Mouse (Mus musculus): ENCODE measurements around the gene Dpp7. TPM values are rescaled to one million over a fixed set of nuclear protein-coding genes. Genes with fewer than 3 reads are reported as not detected.
A peak's percentile ranks its signal among the peaks of the same experiment; 100 is the strongest.

Dpp7 gene
- polyA plus RNA-seq (2015; fragmentation: Nextera tagmentation; extraction: Ambion mirVana) = 8.7 and 9.1 TPM in 2 replicates

DNA sequence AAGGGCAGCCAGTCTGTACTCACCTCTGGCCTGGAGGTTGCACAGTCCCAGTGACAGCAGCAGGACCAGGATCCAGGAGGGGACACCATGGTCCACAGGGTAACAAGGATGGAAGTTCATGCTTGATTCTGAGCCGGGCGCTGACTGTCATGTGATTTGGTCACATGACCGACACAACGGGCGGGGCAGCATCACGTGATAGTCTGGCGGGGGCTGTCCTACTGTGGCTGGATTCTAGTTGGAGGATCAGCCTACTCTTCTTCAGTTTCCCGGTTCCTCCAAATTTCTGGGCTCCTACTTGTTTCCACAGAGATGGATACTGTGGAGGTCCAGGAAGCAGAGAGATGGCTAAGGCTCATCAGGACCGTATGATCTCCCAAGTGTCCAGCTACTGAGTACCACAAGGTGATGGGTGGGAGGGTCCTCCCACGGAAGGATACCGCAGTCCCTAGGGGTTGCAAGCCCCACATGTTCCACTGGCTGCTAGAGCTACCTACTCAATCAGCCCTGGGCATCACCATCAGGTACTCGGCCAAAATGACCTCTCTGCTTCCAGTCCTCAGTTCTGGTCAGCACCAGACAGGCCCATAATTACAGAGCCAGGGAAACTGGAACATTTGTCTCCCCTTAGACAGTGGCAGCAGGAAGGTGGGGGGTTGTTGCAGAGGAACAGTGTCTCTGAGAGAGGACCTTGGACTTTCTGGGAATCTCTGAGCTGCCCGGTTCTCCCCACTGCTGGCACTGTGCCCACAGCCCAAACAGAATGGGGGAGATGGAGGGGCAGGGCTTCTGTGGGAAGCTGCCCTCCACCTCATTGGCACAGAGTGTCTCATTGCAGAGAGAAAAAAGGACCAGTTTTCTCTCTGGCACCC lies at the start of gene Dpp7:
Gene Dpp7 (minus strand): TSS at position 152 of the 872 bp plus-strand sequence.
- peak; percentile 74 for DNase-seq (ENCODE audit: low spot score)

DNA sequence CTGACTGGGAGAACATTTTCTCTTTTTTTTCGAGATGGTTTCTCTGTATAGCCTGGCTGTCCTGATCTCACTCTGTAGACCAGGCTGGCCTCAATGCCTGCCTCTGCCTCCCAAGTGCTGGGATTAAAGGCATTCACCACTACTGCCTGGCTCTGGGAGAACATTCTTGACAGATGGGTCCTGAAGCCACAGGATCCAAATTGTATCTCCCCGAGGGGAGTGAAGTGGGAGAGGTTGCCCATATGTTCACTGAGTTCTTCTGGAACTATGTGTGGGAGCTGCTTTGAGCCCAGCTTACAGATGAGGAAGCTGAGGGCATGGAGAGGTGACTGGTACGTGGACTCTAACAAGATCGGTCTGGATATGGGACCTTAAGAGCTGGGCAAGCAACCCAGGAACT lies 47.8 kb upstream of the Dpp7 start:
- DNase-seq (ENCODE audit: low spot score) = no peak

GRCm38 (mm10) chr2:25402972-25403601 lies 46.9 kb upstream of the Dpp7 start:
- DNase-seq (ENCODE audit: low spot score) = no peak

DNA sequence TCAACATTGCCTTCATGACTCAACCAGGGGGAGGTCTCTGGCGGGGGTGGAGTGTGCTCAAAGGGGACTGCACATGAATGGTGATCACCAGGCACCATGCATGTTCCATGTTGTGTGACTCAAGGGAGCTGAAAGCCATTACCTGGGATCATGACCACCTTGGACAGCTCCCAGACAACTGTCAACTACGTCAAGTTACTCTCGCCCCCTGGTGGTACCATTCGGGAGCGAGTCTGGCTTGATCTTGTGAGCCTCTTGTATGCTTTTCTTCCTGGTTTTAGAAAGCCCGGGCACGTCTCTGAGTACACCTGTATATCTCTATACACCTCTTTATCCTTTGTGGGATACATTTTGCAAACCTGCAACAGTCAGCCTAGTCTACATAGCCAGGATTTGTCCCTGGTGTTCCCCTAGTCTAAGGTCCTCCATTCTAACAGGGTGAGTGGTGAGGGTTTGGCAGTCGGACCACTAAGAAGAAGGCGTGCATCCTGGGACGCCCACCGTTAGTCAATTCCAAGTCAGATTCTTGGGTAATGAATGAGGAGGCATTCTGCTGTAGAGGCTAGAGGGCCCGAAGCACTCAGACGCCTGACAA lies 46.3 kb upstream of the Dpp7 start:
- peak; percentile 87 for DNase-seq (ENCODE audit: low spot score)

DNA sequence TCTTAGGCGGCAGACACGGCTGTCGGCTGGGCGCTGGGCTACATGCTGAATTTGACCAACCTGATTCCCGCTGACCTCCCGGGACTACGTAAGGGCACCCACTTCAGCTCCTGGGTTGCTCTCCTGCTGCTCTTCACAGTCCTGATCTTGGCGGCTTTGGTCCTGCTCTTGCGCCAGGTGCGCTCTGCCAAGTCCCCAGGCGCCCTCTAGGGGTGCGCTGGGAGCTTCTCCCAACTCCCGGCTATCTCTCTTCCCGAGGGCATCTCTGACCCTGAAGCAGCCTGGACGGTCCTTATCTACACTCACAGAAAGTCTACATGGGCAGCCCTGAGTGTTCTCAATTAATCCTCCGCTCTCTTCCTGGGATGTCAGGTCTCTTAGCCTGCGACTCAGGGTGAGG lies 44.6 kb upstream of the Dpp7 start:
- peak; percentile 33 for DNase-seq (ENCODE audit: low spot score)

- no peak for DNase-seq (ENCODE audit: low spot score)
Measured at GRCm38 (mm10) chr2:25400291-25400690, 44.1 kb upstream of the Dpp7 start.

DNA sequence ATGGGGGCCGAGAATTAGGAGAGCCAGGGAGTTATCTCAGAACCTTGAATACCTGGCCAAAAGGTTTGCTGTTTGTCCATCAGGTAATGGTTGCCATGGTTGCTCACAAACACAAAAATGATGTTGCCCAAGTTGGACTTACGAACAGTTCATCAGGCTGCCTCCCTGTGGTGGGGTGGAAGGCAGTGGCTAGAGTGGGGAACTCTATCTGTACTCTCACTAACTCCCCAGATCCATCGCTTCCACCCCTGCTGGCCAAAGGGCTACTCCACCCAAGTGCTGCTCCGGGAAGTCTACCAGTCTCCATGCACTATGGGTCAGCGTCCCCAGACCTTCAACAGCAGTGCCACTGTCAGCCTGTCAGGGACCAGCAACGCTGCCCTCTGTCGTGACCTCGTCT lies 42.9 kb upstream of the Dpp7 start, which contains the start of gene Npdc1:
Gene Npdc1 (plus strand): TSS at position 301 of the 400 bp plus-strand sequence.
- no peak for DNase-seq (ENCODE audit: low spot score)

GRCm38 (mm10) chr2:25398065-25398464 lies 41.9 kb upstream of the Dpp7 start:
- DNase-seq (ENCODE audit: low spot score) = no peak

DNA sequence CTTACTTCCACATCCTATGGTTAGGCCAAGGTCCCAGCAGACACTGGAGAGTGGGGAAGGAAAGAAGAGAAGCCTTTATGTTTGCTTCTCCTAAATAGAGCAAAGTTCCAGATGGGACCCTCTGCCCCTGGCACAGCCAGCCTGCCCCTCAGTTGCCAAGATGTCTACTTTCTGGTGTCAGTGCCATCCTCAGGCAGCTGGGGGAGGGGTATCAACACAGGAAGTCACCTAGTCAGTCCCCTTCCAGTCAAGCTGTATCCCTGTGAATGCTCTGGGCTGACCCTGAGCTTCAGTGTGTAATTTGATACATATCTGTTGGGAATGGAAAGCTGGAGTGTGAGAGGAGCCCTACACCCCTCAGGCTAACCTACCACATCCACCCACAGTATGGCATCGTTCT lies 40.9 kb upstream of the Dpp7 start:
- no peak for DNase-seq (ENCODE audit: low spot score)

- no peak for DNase-seq (ENCODE audit: low spot score)
Measured at GRCm38 (mm10) chr2:25396597-25396983, 40.4 kb upstream of the Dpp7 start.

GRCm38 (mm10) chr2:25395721-25396596 lies 39.8 kb upstream of the Dpp7 start, which contains the start of gene Entpd2:
Gene Entpd2 (plus strand): TSS chr2:25395874.
- peak; percentile 14 for DNase-seq (ENCODE audit: low spot score)

DNA sequence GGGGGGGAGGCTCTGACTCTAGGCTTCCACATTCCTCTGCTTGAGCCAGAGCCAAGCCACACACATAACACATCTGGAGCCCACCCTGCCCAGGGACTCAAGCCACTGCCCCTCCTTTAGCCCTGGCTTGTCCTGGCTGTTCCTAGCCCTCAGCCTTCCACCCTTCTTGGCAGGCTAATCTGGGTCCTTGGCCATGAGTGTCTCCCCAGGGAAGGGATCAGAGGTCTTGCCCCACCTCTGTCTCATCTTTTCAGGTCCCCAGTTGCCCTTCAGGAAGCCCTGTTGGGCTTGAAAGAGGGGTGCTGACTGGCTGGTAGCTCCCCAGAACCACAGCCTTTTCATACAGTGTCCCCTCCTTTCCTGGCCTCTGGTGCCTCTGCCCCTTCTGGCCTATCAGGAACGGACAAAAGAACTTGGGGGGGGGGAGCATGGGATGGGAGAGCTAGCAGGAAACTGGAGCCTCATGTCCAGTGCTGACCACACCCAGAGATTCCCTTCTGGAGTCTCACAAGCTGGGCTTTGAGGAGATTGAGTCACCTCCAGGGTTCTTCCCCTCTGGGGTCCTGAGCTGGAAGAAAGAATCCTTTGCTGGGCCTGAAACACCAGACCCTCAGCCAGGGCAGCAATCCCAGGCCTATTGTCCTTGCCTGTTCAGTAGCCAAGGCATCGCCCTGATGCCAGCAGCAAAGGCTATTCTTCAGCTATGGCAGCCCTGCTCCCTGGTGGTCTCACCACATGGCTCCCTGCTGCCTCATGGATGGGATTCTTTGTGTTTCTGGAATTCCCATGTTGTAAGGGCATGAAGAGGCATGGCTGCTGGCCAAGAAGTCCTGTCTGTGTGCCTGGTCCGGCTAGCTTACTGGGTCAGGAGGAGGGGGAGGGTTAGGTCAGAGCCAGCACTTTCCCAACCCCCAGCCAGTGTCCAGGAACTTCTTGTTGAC lies 38.4 kb upstream of the Dpp7 start:
- no peak for DNase-seq (ENCODE audit: low spot score)

- no peak for DNase-seq (ENCODE audit: low spot score)
Measured at GRCm38 (mm10) chr2:25391266-25391665, 35.1 kb upstream of the Dpp7 start.

DNA sequence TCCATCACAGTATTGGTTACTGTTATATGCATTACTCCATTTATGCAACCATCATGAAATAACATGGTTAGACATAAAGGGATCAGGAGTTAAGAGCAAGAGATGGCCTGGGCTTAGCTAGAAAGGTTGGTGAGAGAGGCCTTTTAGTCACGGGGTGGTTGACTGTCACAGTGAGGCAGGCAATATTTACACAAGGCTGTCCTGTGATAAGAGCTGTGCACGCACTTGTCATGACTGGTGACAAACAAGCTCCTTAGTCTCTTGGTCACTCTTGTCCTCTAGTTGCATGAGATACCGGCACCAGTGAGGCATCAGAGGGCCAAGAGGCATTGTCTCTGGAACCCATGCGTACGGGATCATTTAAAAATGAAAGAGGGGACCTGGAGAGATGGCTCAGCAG lies 28.3 kb upstream of the Dpp7 start:
- DNase-seq (ENCODE audit: low spot score) = no peak

- DNase-seq (ENCODE audit: low spot score) = peak; percentile 37
Measured at GRCm38 (mm10) chr2:25376589-25376988, 20.4 kb upstream of the Dpp7 start.

DNA sequence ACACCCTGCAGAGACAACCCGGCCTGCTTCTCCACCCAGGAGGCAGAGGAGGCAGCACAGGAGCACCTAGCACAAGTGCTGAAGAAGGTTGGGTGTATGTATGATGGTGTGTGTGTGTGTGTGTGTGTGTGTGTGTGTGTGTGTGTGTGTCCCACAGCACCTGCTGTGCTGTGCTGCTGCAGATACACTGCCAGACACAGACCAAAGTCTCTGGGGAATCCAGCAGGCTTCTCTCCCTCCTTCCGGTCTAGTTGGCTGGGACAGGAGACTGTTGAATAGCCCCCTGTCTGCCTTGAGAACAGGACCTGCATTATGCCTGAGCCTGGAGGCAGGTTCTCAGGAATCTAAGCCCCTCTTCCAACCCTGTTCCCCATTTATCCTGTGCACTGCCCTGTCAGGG lies 17.3 kb upstream of the Dpp7 start:
- no peak for DNase-seq (ENCODE audit: low spot score)

- peak; percentile 11 for DNase-seq (ENCODE audit: low spot score)
Measured at GRCm38 (mm10) chr2:25372644-25373391, 16.7 kb upstream of the Dpp7 start.

DNA sequence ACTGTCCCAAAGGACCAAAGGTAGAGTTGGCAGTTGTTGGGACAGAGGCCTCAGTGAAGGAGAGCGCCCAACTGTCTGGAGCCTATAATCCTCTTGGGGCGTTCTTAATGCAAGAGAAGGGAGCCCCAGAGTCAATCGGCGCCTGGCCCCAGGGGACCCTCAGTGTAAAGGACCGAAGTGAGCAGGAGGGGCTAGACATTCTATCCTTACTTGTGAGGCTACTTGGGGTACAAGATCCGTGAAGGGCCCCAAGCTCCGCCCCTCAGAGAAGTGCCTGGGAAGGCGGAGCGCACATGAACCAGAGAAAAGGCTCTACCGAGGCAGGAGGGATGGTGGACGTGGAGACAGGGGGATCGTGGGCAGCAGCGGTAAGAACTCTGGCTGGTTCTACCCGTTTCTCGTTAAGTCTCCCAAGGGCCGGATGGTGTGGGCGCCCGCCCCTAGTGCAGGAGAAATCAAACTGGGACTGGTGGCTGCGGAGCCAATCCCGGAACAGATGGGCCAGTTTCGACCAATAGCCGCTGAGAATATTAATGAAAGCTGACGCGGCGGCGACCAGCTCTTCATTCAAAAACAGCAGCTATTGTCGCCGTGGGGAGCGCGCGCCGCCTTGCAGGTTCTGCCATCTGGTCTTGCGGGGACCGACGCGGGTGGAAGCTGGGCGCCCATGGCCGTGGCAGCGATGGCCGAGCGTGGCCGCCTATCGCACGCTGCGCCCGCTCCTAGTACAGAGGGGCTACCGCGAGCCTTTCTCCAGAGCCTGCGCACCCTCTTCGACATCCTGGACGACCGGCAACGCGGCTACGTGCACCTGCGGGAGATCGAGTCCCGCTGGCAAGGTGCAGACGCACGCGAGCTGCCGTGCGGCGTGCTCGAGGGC lies 15.8 kb upstream of the Dpp7 start, which contains the start of gene Sapcd2:
Gene Sapcd2 (plus strand): TSS at position 558 of the 880 bp plus-strand sequence.
- DNase-seq (ENCODE audit: low spot score) = peak; percentile 84
